Mouse (Mus musculus): ENCODE data around the gene Wfikkn2.
A peak's percentile ranks its signal among the peaks of the same experiment; 100 is the strongest.
"Not testable (repeated sequence)": the region's sequence is repeated elsewhere in the genome, so short reads cannot be mapped to it uniquely, and the experiment has no call there.

The Wfikkn2 gene

DNA sequence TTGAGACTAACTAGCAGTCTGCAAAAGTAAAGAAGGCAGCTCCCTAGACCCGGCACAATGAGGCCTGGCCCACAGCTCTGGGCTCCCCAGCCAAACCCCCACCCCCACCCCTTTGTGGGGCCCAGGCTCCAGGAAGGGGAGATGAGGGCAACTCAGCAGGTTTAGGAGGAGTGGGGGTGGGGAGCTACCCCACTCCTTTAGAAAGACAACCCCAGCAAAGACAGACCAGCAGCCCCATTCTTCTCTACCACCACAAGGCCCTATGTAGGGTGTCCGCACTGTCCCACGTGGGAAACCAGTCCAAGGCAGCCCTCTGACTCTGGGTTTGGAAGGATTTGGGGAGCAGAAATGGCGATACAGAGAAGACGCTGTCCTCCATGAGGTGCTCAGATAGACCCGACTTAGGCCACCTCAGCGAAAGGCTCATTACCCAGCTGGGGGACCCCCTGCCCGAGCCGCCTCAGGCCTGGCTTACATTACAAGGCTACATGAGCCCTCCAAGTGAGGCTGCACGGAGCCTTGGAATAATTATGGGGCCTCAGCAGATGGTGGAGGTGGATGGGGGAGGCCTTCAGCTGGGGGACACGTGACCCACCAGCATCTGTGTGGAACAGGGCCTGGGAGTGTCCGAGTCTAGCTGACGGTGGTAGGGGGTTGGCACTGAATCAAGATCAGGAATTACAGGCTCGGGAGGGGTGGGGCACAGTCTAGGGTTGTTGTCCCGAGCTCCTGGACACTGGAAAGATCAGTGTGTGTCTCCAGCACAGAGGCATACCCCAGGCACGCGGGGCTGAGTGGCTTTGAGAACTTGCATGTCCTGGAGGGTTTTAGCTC lies at the start of gene Wfikkn2:
Gene Wfikkn2, minus strand, starts transcription at position 51 of the 834 bp plus-strand sequence.
- peak; percentile 21 to 58 for DNase-seq

- DNase-seq: no peak
Measured at GRCm38 (mm10) chr11:94294996-94295845, 49.4 kb upstream of the Wfikkn2 start.

DNA sequence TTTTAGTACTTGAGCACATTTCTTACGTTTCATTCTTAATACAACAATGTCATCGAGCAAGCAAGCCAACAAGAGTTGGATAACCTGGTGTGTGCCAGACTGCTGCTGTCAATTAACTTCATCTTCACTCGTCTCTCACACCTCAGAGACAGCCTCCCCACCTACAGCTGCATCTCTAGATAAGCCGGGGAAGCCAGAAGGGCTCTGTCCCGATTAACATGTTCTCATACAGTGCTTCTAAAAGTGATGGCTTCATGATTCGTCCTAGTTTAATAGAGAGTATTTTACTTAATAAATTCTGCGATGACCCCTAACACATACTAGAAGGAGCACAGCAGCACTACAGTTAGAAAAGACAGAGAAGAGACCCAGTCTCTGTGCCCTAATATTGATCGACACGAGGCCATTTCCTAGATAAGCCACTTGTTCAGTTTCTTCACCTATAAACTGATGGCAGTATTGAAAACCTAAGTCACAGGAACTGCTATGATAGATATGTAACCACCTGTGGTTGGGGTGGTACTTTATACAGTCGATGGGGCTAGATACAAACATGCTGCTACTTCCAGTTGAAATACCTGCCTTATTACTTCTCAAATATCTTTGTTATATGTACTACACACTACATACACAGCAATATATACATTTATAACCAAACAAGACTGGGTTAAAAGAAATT lies 44.4 kb upstream of the Wfikkn2 start:
- no peak for DNase-seq

- DNase-seq: no peak
Measured at GRCm38 (mm10) chr11:94287105-94287504, 41.3 kb upstream of the Wfikkn2 start.

- peak in 1 of 2 experiments; percentile 36 for DNase-seq
Measured at GRCm38 (mm10) chr11:94285886-94286574, 40.2 kb upstream of the Wfikkn2 start.

GRCm38 (mm10) chr11:94283536-94284099 lies 37.8 kb upstream of the Wfikkn2 start:
- DNase-seq: no peak

- DNase-seq: no peak
Measured at GRCm38 (mm10) chr11:94282291-94282690, 36.5 kb upstream of the Wfikkn2 start.

GRCm38 (mm10) chr11:94281199-94282181 lies 35.7 kb upstream of the Wfikkn2 start, which contains the start of gene Gm21885:
Gene Gm21885, plus strand, starts transcription at chr11:94281873.
- DNase-seq: peak in 1 of 2 experiments; percentile 21

DNA sequence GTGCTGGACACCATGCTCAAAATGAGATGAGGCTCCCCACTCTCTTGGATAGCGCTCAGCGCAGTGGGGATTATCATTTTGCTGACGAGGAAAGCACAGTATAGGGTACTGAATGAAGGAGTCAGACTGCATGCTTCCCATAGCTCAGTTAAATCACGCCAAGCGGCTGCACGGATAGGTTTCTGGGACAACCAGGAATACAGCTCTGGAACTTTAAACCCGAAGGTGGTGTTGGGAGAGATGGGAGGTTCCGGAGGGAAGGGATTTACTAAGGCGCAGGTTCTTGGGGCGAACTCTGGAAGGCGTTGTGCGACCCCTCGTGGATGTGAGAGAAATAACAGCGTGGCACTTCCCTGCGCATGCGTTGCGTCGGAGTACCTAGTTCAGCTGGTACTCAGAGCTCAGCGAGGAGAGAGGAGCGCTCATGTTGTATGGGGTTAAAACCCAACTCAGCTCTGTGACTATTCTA lies 31.1 kb upstream of the Wfikkn2 start:
- DNase-seq: peak; percentile 89 to 91

GRCm38 (mm10) chr11:94275686-94276085 lies 29.9 kb upstream of the Wfikkn2 start:
- DNase-seq: no peak

DNA sequence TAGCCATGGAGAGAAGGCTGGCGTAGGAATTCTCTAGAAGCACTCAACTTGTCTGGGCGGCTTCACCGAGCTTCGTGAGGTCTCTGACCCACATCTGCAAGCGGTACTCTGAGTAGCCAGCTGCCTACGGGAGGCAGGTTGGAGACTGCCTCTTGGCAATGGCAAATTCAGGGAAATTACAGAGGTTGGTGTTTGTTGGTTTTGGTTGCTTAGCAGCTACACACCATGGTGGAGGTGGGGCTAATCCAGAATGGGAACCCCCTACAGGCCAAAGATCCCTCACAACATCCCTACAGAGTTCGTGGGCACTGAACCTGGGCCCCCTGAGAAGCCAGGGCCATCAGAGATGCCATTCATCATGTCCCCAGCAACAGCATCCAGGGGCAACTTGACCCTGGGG lies 29.4 kb upstream of the Wfikkn2 start:
- no peak for DNase-seq

DNA sequence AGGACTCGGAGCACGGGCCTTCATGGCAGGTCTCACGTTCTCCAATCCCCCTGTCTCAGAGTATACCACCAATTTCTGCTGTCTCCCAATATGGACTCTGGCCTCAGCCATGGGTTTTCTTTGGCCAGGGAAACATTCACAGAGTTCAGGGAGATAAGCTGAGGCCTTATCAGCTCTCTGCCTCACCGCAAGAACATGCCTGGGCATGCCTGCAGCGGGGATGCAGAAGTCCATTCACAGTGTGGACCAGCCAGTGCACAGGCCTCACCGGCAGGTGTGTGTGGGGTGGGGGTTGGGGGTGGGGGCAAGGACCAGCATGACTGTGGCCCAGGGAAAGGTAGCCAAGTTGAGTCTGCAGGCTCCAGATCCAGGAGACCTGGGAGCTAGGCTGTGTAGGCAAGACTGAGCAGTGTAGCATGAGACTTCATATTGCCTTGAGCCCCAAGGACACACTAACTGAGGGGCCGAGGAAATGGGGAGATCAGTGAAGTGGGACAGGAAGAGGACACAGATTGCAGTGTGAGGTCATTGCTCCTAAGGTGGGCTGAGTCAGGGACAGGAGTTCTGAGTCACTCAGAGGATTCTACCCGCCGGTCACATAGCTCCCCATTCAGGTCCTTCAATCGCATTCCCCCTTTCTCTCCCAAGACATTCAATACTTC lies 28.5 kb upstream of the Wfikkn2 start:
- no peak for DNase-seq

DNA sequence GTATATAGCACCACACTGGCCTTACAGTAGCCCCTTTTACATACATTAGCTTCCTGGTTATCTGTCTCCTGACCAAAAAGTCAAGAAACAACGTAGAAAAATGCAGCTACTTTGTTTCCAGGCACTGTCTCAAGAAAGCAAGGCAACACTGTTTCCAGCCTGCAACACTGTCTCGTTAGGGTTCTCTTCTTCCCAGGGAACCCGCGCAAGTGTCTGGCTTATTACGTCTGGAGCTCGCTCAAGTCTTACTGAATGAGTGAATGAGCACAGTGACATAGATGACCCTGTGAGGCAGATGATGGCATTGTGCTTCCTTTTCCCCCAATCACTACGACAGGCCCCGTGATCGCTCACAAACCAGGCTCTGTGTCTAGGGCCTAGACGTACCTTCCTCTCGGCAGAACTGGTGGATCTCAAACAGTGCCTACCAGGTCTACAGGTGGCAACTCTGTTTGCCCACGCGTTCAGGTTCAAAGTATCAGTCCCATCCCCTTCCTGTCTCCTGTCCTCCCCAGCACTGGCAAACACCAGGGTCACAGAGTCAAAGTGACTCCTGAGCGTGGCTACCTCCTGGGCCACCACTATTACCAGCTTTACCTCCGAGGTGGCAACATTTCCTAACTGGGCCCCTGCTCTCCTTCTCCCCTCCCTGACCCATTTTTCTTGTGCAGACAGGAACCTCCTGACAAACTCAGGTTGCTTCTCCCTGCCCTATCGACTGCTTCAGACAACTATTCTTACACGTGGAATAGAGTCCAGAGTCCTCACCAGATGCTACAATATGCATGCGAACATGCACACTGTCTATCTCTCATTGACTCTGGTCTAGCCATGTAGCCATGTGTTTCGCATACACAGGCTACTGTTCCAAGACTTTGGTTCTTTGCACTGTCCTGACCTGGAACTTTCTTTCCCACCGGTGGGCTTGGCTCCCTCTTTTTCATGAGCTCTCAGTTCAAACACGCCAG lies 27.4 kb upstream of the Wfikkn2 start:
- no peak for DNase-seq

DNA sequence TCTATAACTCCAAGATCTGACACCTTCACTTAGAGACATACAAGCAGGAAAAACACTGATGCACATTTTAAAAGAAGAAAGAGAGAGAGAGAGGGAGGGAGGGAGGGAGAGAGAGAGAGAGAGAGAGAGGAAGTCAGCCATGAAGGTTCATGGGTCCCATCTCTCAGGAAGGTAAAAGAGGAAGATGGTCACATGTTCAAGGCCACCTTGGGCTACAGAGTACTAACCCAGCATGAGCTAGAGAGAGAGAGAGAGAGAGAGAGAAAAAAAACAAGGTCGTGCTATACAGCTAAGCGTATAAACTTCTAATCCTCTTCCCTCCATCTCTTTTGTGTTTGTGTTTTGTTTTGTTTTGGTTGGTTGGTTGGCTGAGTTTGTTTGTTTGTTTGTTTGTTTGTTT lies 25.2 kb upstream of the Wfikkn2 start:
- no peak for DNase-seq

DNA sequence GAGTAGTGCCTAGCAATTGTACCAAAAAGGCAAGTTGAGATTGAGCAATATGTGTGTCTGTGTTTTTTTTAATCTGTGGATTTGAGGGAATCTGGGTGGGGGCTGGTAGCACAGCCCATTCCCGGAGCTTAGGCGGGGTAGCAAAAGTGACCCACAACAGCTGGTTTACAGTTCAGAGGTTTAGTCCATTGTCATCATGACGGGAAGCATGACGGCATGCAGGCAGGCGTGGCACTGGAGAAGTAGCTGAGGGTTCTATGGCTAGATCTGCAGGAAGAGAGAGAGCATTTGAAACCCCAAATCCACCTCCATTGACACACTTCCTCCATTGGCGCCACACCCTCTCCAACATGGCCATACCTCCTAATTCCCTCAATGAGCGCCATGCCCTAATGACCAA lies 24.1 kb upstream of the Wfikkn2 start:
- DNase-seq: no peak

GRCm38 (mm10) chr11:94268761-94269160 lies 23.0 kb upstream of the Wfikkn2 start:
- no peak for DNase-seq

GRCm38 (mm10) chr11:94266155-94266554 lies 20.4 kb upstream of the Wfikkn2 start:
- not testable (repeated sequence) for DNase-seq

DNA sequence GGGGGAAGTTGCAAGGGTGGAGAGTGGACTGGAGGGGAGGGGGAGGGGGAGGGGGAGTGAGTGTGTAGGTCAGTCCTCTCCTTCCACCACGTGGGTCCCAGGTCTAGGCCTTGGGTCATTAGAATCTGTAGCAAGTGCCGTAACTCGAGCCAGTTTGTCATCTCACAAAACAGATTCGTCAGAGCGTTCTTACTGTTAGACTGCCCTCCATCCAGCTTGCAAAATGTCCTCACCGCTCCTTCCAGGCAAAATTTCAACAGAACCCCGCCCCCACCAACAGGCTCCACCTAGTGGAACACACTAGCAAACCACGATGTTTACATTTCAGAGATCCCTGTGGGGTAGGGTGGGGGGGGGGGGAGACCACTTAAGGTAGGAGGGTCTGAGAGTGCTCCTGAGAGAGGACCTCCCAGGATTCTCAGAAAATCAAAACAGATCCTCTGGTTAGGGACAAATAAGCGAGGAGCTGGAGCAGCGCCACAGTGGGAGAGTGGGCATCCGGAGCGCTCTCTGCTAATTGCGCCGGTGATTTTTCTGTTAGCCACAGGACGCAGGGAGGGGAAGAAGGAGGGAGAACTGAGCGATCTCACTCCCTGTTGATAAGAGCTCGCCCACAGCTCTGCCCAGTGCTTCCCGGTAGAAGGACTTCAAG lies 19.5 kb upstream of the Wfikkn2 start:
- DNase-seq: peak; percentile 80 to 86
